Mouse (Mus musculus) spleen, adult 2 months (tissue): ENCODE measurements at regions not wholly inside any gene's neighbourhood (a gene's known extent, or its start where the extent isn't known, plus 50 kb on each side); places are given as distances from the start of the nearest gene placed in this dataset.
"Not testable (repeated sequence)": the region's sequence is repeated elsewhere in the genome, so short reads cannot be mapped to it uniquely, and the experiment has no call there.

Experiments used
- CTCF ChIP-seq: fragments of 200-500 bp; IDR thresholded peaks from 2 replicates; pipeline ENCODE4 v1.5.1; 2011; ENCODE audit warnings: mild to moderate bottlenecking, inconsistent platforms; ENCODE audit not compliant: insufficient read depth, insufficient read length, insufficient replicate concordance; ENCODE audit errors: extremely low read depth
- POLR2A ChIP-seq: fragments of 200-500 bp; IDR thresholded peaks from 2 replicates; pipeline ENCODE4 v1.6.1; 2011; ENCODE audit warnings: low read depth, low read length, inconsistent platforms

DNA sequence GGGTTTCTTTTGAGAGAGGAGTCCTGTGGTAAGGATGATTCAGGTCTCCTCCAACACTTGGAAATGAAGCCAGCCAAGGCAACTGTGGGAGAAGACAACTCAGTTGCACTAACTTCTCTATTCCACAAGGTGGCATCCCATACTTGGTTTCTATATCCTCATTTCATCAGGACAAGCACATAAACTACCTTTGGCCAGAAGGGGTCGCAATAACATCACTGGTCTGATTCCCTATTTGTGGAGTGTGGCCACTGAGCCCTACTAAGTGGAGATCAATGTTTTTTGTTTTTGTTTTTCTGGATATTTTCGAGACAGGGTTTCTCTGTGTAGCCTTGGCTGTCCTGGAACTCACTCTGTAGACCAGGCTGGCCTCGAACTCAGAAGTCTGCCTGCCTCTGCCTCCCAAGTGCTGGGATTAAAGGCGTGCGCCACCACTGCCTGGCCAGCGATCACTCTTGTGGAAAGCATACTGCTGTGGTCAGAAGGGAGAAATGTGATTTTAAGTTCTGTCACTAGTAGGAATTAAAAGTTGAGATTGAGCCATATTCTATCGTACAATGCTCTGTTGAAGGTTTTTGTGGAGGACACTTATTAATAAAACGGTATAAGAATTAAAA is 467.9 kb upstream of the Olfr161 start:
- not testable (repeated sequence) for TF ChIP-seq CTCF, POLR2A
